Mouse (Mus musculus) frontal cortex, postnatal 14 days (tissue): Measurements from ENCODE around the gene Exoc2.

Source experiments
- DNase-seq, 2 experiments: peaks; one replicate each; pipeline ENCODE4 v3.0.0; 2022; ENCODE audit warnings: low spot score in 2 of 2

Gene Exoc2

GRCm38 (mm10) chr13:30777678-30778179 is 196.2 kb downstream of the Exoc2 start:
- DNase-seq = no peak

- no peak for DNase-seq
Observed at GRCm38 (mm10) chr13:30776021-30776420, 197.9 kb downstream of the Exoc2 start.

- no peak for DNase-seq
Observed at GRCm38 (mm10) chr13:30767477-30768127, 206.3 kb downstream of the Exoc2 start.

- DNase-seq = no peak
Observed at GRCm38 (mm10) chr13:30766636-30767476, 207.0 kb downstream of the Exoc2 start.

GRCm38 (mm10) chr13:30765906-30766305 is 208.0 kb downstream of the Exoc2 start:
- no peak for DNase-seq

- no peak for DNase-seq
Observed at GRCm38 (mm10) chr13:30764014-30764740, 209.7 kb downstream of the Exoc2 start.
